Mouse (Mus musculus) gastrocnemius, adult 2 months (tissue): ENCODE results near the gene Macrod2. TPM values are rescaled to one million over a fixed set of nuclear protein-coding genes. Genes with fewer than 3 reads are reported as not detected.
A peak's percentile ranks its signal among the peaks of the same experiment; 100 is the strongest.

ENCODE experiments used
- DNase-seq: peaks from one replicate; pipeline ENCODE4 v3.0.0; 2022
- H3K27ac ChIP-seq: fragments of 200-600 bp; 2 replicates; pipeline ENCODE4 v1.8.1; 2022; ENCODE audit warnings: mild to moderate bottlenecking
- H3K4me3 ChIP-seq: fragments of 200-600 bp; 2 replicates; pipeline ENCODE4 v1.8.1; 2022; ENCODE audit warnings: mild to moderate bottlenecking, moderate library complexity
- CTCF ChIP-seq: fragments of 200-600 bp; IDR thresholded peaks from 2 replicates; pipeline ENCODE4 v1.8.1; 2022; ENCODE audit warnings: antibody characterized with exemption, mild to moderate bottlenecking, moderate library complexity
- intact Hi-C: fragments of 180-260 bp; cut with DNase I; formaldehyde crosslinking; loops from one replicate; pipeline ENCODE4 v1.15.1; 2025
- total RNA-seq, 2 experiments: library from RNA; stranded (reverse); gene quantifications; 2 replicates each; pipeline ENCODE4 v1.2.3; 2021

Macrod2 gene
- total RNA-seq, 2 experiments from 2014 or later = 16.4 to 19.3 TPM

DNA sequence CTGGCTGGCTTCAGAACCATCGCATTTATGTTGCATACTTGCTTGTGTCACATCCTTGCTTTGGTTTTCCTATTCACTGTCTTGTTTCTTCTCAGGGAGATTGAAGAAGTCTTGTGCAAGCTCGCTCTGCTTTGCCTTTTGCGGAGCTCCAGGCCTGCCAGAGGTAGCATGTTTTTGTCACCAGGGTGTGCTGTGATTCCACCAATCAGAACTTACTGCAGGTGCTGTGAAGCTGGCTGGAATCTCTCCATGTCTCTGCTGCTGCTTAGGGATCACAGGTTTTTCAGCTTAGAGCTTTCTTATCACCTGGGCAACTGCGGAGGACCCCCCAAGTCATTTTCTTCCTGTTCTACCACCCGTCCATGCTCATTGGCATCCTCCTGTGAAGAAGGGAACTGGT is 105.8 kb downstream of the Macrod2 start:
- H3K27ac ChIP-seq = no peak overlapping the region
- no peak overlapping the region for H3K4me3 ChIP-seq
- intact Hi-C loops = no loop called here
- TF ChIP-seq CTCF = peak; percentile 46
- DNase-seq = peak; percentile 32

DNA sequence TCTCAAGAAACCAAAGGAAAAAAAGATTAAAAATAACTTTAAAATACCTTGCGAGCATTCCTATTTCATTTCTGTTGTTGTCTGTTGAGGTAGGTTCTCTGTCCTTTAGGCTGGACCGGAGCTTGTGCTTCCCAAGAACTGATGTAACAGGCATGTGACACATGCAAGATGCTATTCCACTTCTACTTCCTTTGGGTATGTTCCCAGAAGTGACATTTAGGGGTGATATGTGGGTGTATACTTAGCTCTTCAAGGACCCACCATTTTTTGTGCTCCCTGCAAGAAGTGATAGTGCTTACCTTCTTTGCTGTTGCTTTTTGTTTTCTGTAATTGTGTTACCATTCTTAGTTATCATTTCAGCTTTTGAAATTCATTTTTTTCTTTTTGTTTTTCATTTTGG is 126.4 kb downstream of the Macrod2 start:
- DNase-seq = no peak
- intact Hi-C loops = no loop called here
- Histone ChIP-seq H3K4me3 (no peak overlapping the region), H3K27ac (no peak overlapping the region)
- no peak for TF ChIP-seq CTCF

DNA sequence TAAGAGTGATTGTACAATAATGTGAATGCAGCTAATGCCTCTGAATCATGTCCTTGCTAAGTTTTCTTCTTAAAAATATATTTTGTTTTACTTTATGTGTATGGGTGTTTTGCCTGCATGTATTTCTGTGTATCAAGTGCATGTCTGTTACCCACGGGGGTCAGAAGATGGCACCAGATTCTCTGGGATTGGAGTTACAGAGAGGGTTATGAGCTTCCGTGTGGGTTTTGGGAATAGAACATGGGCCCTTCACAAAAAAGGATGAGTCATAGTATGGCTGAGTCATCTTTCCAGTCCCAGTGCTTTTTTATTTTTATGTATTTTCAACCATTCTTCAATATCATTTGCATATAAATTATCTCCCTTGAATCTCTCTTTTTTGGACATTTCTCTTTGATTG is 135.1 kb downstream of the Macrod2 start:
- intact Hi-C loops = no loop called here
- no peak for DNase-seq
- Histone ChIP-seq H3K27ac (no peak overlapping the region), H3K4me3 (no peak overlapping the region)
- peak; percentile 28; the same call in 1 of the 2 replicates for TF ChIP-seq CTCF

DNA sequence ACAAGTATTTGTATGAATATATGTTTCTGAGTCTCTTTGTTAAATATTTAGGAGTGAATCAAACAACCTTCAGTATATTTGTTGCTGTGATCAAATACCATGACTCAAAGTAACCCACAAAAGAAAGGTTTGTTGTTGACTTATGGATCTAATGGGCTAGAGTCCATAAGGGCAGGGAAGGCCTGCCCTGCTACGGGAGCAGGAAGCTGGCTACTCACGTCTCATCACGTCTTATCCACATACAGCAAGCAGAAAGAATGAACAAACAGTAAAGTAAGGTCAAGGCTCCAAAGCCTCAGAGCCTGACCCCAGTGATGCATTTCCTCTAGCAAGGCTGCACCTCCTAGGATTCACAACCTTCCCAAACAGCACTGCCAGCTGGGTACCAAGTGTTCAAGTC is 136.9 kb downstream of the Macrod2 start:
- no peak overlapping the region for H3K4me3 ChIP-seq
- intact Hi-C loops = no loop called here
- no peak for DNase-seq
- H3K27ac ChIP-seq = no peak overlapping the region
- TF ChIP-seq CTCF = no peak

DNA sequence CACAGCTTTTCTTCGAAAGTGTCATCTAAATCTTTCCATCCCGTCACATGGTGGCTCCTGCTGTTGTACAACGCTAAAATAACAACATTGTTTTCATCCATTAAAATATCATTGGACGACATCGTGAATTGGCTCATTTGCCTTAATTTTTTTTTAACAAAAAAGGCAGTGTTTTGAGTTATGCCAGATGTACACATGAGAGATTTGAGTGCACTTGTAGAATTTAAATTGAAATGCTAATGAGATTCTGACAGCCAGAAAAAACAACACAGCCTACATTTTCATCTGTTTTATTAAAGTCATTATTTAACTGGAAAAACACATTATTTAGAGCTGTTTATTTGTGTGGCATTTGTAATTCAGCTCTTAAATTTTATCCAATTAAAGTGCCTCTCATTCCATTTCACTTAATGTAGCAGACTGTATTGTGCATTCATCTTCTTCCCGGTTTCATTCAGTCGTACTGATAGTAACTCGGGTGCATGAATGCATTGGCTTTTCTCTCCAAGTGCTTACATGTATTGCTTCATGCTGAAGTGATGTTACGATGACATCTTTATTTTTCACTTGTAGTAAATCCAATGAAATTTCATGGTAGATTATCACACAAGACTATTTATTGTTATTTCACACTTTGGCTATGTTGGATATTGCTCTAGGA is 137.9 kb downstream of the Macrod2 start:
- Histone ChIP-seq H3K4me3 (no peak overlapping the region), H3K27ac (no peak overlapping the region)
- DNase-seq = no peak
- intact Hi-C loops = no loop called here
- no peak for TF ChIP-seq CTCF

DNA sequence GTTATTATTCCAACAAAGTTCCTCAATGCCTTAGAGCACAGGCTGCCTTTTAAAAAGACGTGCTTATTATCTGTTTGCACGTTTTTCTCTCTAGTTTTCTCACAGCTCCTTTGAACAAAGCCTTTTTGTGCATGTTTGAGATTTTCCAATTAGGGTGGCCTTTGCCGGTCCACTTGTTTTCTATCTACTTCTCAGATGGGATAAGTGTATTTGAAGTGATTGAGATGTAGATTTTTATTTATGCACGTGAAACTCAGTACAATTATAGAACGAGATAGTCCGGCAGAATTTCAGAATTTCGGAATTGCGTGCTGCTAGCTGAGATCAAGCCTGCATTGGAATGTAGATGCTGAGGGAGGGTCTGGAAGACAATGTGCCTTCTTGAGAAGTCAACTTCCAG is 138.5 kb downstream of the Macrod2 start:
- intact Hi-C loops = no loop called here
- Histone ChIP-seq H3K27ac (no peak overlapping the region), H3K4me3 (no peak overlapping the region)
- no peak for TF ChIP-seq CTCF
- no peak for DNase-seq

DNA sequence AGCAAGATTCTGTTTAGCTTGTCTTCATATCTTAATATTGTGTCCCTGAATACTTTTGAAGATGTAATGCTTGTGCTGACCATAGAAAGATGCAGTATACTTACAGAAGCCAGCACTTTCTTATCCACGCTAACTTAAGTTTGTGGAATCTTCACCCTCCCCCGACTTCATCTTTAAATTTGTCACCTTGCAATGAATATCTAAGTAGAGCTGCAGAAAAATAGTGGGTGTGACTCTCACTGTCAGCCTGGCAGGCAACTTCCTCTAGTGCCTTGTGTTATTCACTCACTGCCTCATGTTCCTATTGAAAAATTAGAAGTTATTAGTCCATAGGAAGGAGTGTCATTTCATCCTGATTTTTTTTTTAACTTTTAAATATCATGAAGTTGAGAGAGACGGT is 139.5 kb downstream of the Macrod2 start:
- intact Hi-C loops = no loop called here
- no peak for TF ChIP-seq CTCF
- no peak overlapping the region for H3K27ac ChIP-seq

DNA sequence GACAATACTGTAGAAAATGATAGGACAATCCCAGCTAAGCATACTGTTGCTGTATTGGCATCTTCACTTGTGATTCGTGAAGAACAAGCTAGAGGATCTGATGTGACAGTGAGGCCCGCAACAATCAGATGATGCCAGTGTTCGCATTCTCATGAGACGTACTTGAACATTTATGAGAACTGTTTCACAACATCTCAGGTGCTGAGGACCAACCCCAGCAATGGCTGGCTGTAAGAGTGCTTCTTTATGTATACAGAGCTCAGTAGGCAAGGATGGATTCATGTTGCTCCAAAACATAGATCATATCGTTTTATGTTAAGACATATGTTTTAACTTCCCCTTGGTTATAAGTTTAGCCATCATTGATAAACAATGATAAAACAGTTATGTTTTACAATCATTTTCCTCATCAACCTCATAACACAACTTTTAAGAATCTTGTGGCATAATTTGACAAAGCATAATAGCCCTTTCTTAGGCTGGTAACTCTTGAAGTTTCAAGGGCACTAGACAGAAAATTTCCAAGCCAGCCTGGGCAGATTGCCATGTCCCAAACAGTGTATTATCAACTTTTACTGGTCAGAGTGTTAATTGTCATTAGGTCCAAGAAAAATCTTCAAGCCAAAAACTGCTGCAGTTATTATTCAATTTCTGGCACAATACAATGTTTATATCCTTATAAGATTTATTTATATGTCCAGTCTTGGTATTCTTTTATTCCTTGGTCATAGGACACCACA is 140.9 kb downstream of the Macrod2 start:
- no peak for TF ChIP-seq CTCF
- no peak overlapping the region for H3K27ac ChIP-seq
- no peak overlapping the region for H3K4me3 ChIP-seq
- no peak for DNase-seq
- intact Hi-C loops = no loop called here

More for the DNA sequence above, 139.5 kb downstream of the Macrod2 start:
- no peak overlapping the region for H3K4me3 ChIP-seq
- no peak for DNase-seq

DNA sequence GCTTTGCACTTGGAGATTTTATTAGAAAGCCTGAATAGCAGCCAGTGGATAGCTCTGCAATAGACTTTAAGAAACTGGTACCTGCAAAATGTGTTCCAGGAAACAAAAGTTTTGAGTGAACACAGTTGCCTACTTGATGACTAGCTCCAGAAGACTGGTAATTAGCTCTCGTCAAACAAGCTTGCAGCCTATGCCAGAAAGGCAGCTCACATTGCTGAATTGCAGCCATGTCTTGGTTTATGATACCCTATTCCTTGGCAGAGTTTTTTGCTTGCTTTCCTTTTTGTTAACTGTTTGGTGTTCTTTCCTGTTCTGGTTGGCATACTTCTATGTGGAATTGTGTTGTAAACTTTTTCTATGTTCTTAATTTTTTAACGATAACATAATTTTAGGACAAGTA is 154.2 kb downstream of the Macrod2 start:
- Histone ChIP-seq H3K4me3 (no peak overlapping the region), H3K27ac (no peak overlapping the region)
- no peak for DNase-seq
- no peak for TF ChIP-seq CTCF
- intact Hi-C loops = no loop called here

DNA sequence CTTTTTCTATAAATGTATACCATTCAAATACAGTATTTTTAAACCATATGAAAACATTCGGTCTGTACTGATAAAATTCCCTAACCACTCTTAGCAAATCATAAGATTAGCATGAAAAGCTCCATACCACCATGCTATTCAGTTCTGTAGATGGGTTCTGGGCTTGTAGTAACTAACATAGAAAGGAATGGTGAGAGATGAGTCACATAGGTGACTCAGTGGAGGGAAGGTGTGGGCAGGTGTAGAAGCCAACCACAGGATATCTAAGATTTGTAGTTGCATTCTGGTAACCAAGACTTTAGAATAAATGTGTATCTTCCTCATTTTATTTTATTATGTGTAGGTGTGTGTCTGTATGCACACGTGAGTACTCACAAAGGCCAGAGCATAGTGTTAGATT is 166.3 kb downstream of the Macrod2 start:
- DNase-seq = no peak
- intact Hi-C loops = no loop called here
- no peak for TF ChIP-seq CTCF
- H3K4me3 ChIP-seq = no peak overlapping the region
- H3K27ac ChIP-seq = no peak overlapping the region

DNA sequence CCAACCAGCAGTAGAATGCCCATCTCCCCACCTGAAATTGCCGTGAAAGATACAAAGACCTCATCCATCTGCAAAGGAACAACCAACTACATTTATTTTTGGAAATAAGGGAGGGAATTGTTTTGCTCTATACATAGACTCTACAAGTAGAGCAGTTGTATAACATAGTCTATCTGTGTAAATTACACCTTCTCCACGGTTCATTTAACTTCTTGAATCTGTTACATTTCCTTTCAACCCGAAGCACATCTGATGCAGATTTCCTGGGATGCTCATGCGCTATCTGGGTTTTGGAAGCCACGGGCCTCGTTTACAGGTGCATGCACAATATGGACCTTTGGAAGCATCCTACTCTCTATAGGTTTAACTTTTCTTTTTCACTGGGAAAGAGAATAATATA is 175.8 kb downstream of the Macrod2 start:
- no peak for DNase-seq
- intact Hi-C loops = no loop called here
- no peak overlapping the region for H3K27ac ChIP-seq
- no peak for TF ChIP-seq CTCF
- H3K4me3 ChIP-seq = no peak overlapping the region

DNA sequence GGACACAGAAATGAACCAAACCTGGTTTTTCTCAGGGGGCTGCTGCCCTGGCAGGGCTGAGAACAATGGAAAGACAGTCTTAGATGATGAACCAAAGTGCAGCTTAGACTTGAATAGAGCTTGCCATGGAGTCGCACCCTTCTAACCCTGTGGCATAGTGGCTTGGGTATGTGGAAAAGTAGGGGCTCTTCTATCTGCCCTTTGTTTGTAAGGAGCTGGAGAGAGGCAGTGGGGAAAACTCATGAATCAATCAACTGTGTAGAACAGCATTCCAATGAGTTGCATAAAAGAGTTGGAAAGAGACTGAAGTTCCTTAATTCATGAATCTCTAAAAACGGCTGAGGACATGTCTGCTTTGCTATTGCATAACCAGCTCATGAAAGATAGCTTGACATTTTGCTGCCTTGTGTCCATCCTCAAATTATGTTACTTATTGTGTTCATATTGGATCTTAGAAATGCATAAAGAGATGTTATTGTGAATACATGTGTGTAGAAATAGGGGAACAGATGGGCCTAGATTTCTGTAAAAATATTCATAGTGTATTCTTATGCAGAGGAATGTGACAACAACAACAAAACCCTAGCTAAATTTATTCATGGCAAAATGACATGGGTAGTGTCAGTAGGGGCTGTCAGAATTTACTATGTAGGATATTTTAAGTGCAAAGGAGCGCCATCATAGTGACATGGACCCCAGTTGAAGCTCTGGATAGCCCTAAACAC is 197.6 kb downstream of the Macrod2 start:
- no peak overlapping the region for H3K4me3 ChIP-seq
- TF ChIP-seq CTCF = no peak
- no peak overlapping the region for H3K27ac ChIP-seq
- no peak for DNase-seq
- intact Hi-C loops = loop anchor here (5.0 kb wide), 1 partner anchor 895 kb away; no protein-coding TSS in a partner anchor

DNA sequence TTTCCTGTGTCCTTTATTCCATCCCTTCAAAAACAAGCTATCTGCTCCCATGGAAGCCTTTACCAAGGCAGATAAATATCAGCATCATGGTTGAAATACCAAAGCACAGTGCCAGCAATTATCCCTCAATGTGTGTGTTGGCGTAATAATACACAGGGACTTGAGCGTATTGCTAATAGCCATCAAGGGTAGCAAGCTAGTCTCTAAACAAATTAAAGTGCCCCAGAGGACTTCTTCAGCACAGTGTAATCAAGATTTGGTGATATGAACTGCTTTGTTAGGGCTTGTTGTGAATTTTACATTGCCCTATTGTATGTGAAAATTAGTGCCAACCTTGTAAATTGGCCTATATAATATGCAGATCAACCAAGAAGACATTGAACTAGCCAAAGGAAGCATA is 201.8 kb downstream of the Macrod2 start:
- Histone ChIP-seq H3K27ac (no peak overlapping the region), H3K4me3 (no peak overlapping the region)
- intact Hi-C loops = no loop called here
- TF ChIP-seq CTCF = no peak
- DNase-seq = no peak

DNA sequence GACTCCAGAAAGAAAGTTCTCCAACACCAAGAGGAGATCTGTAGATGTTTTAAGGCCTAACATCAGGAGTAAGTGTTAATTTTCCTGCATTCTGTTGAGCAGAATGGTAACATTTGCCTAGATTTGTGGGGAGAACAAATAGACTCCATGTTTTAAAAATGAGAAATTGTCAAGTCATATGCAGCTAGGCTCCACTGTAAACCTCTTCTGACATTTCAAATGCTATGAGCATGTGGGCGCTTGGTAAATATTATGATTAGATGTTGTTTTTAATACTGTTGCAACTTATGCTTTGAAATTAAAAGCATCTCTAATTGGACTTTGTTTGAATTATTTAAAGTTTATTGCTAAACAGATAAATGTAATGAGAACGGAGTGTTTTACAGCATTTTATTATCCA is 220.3 kb downstream of the Macrod2 start:
- no peak for DNase-seq
- no peak overlapping the region for H3K27ac ChIP-seq
- intact Hi-C loops = no loop called here
- TF ChIP-seq CTCF = no peak
- no peak overlapping the region for H3K4me3 ChIP-seq
